Mouse (Mus musculus) hindbrain, embryonic 14.5 days (tissue): Measurements from ENCODE around the gene Mroh2a. TPM values are rescaled to one million over a fixed set of nuclear protein-coding genes. Genes with fewer than 3 reads are reported as not detected.

Experiments used
- ATAC-seq: fragments of 200-750 bp; cut with Nextera tagmentation; 2 replicates; pipeline ENCODE4 v1.8.0; 2017; ENCODE audit warnings: moderate number of reproducible peaks, mild to moderate bottlenecking, moderate TSS enrichment, moderate library complexity; ENCODE audit not compliant: low FRiP score
- DNase-seq: peaks from one replicate; pipeline ENCODE4 v3.0.0-alpha.2; 2015; ENCODE audit warnings: low spot score
- H3K27ac ChIP-seq: fragments of 300-500 bp; sonication (generic); 2 replicates; pipeline ENCODE4 v1.5.1; 2014; ENCODE audit warnings: mild to moderate bottlenecking, moderate library complexity
- H3K27me3 ChIP-seq: fragments of 300-500 bp; sonication (generic); 2 replicates; pipeline ENCODE4 v1.6.1; 2014; ENCODE audit warnings: mild to moderate bottlenecking, low read length, mixed read lengths; ENCODE audit not compliant: control insufficient read depth, insufficient read depth
- H3K36me3 ChIP-seq: fragments of 300-500 bp; sonication (generic); replicated peaks from 2 replicates; pipeline ENCODE4 v1.6.1; 2014; ENCODE audit not compliant: control insufficient read depth, insufficient read depth
- H3K4me1 ChIP-seq: fragments of 300-500 bp; sonication (generic); replicated peaks from 2 replicates; pipeline ENCODE4 v1.6.1; 2014; ENCODE audit warnings: antibody characterized with exemption, low read length, mixed read lengths; ENCODE audit not compliant: control insufficient read depth, insufficient read depth
- H3K4me2 ChIP-seq: fragments of 300-500 bp; sonication (generic); replicated peaks from 2 replicates; pipeline ENCODE4 v1.6.1; 2014; ENCODE audit warnings: mild to moderate bottlenecking, moderate library complexity
- H3K4me3 ChIP-seq: fragments of 300-500 bp; sonication (generic); replicated peaks from 2 replicates; pipeline ENCODE4 v1.5.1; 2014; ENCODE audit warnings: mild to moderate bottlenecking, low read length
- H3K9ac ChIP-seq: fragments of 300-500 bp; sonication (generic); 2 replicates; pipeline ENCODE4 v1.6.1; 2014
- H3K9me3 ChIP-seq: fragments of 300-500 bp; sonication (generic); 2 replicates; pipeline ENCODE4 v1.6.1; 2016; ENCODE audit warnings: low read length; ENCODE audit not compliant: control insufficient read depth
- WGBS: fragments of 180-500 bp; shearing (Covaris S2); extraction: QIAGEN DNeasy Blood & Tissue Kit; methylation state at CpG from one replicate; pipeline ENCODE4 v1.1.7; 2014; 5-methylcytosine and 5-hydroxymethylcytosine counted together
- polyA plus RNA-seq: library from polyadenylated mRNA; unstranded; fragments of >200 nt; fragmentation: Nextera tagmentation; extraction: Ambion mirVana; gene quantifications from 2 replicates; pipeline ENCODE4 v1.2.1, GENCODE M21; 2014

Mroh2a gene
- polyA plus RNA-seq, 1 experiment from 2014 or later = 1.1 TPM

GRCm38 (mm10) chr1:88284228-88284945 is 57.6 kb downstream of the Mroh2a start:
- H3K4me2 ChIP-seq = no peak overlapping the region
- H3K4me1 ChIP-seq = no peaks in the 10 kb centered on the region
- H3K9ac ChIP-seq = no peak overlapping the region
- H3K4me3 ChIP-seq = no peak overlapping the region
- 62% methylated on average over 10 of the region's 10 CpGs for WGBS
- DNase-seq (no peak), ATAC-seq (peak; percentile 21)
- H3K27me3 ChIP-seq = no peaks in the 10 kb centered on the region
- H3K36me3 ChIP-seq = no peaks in the 10 kb centered on the region
- H3K27ac ChIP-seq = no peak overlapping the region
- peaks cover 79% of the 10 kb centered on the region for H3K9me3 ChIP-seq

- no peaks in the 10 kb centered on the region for H3K4me1 ChIP-seq
- H3K4me3 ChIP-seq = no peak overlapping the region
- 62% methylated on average over 7 of the region's 7 CpGs for WGBS
- no peak; the same call in 1 of the 2 replicates for ATAC-seq
- no peak overlapping the region for H3K27ac ChIP-seq
- H3K36me3 ChIP-seq = no peaks in the 10 kb centered on the region
- no peak overlapping the region for H3K9ac ChIP-seq
- H3K27me3 ChIP-seq = no peaks in the 10 kb centered on the region
- peaks cover 84% of the 10 kb centered on the region for H3K9me3 ChIP-seq
- no peak for DNase-seq
- no peak overlapping the region for H3K4me2 ChIP-seq
Measured at GRCm38 (mm10) chr1:88284946-88285320, 58.1 kb downstream of the Mroh2a start.

DNA sequence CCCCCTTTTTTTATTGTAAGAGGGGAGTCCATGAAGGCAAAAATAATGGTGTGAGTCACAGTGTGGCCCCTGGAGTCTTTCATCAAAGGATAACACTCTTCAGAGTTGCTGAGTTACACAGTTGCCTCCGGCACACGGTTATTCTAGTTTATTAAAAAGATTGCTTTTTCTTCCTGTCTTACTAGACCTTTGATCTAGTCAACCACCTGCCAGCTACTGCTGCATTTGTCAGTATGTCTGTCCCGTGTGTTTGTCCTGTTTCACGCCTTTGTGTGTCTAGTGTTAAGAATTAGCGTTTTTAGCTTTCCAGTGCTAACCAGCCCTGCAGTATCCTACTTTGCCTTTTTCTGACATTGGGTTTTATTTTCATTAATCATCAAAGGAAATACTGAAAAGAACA is 58.9 kb downstream of the Mroh2a start:
- Histone ChIP-seq H3K9me3 (peaks cover 92% of the 10 kb centered on the region), H3K4me1 (no peaks in the 10 kb centered on the region), H3K9ac (no peak overlapping the region), H3K27ac (no peak overlapping the region), H3K36me3 (no peaks in the 10 kb centered on the region), H3K27me3 (no peaks in the 10 kb centered on the region), H3K4me2 (no peak overlapping the region), H3K4me3 (no peak overlapping the region)
- DNase-seq (no peak), ATAC-seq (no peak)
- WGBS = 70% methylated on average over 5 of the region's 5 CpGs

DNA sequence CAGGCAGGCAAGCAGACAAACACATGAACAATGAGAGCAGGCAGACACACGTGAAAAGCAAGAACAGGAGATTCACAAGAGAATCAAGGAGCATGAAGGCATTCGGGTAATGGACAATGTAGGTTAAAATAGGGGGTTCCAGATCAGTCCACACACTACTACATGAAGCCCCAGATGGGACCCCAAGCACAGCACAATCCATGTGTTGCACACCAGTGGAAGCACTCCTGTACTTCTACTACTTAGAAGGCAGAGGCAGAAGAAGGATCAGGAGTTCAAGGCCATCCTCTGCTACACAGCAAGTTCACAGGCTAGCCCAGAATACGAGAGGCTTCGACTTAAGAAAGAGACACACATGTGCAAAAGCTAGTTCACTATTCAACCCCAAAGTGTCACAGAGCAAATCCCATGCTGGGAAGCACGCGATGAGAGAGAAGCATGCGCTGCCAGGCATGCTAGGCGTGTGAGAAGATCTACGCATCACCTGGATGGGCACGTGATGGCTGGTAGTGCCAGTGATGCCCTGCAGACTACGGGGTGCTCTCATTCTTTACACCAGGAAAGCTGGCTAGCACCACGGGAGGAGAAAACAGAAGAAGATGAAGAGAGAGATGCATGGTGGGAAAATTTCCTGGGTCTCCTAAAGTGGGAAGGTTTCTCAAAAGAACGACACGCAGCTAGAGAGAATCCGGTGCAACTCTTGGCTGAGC is 59.5 kb downstream of the Mroh2a start:
- ATAC-seq (no peak), DNase-seq (no peak)
- Histone ChIP-seq H3K9me3 (peaks cover 96% of the 10 kb centered on the region), H3K27ac (no peak overlapping the region), H3K36me3 (no peaks in the 10 kb centered on the region), H3K9ac (no peak overlapping the region), H3K4me3 (no peak overlapping the region), H3K4me1 (no peaks in the 10 kb centered on the region), H3K27me3 (no peaks in the 10 kb centered on the region), H3K4me2 (no peak overlapping the region)
- 83% methylated on average over 15 of the region's 15 CpGs for WGBS

DNA sequence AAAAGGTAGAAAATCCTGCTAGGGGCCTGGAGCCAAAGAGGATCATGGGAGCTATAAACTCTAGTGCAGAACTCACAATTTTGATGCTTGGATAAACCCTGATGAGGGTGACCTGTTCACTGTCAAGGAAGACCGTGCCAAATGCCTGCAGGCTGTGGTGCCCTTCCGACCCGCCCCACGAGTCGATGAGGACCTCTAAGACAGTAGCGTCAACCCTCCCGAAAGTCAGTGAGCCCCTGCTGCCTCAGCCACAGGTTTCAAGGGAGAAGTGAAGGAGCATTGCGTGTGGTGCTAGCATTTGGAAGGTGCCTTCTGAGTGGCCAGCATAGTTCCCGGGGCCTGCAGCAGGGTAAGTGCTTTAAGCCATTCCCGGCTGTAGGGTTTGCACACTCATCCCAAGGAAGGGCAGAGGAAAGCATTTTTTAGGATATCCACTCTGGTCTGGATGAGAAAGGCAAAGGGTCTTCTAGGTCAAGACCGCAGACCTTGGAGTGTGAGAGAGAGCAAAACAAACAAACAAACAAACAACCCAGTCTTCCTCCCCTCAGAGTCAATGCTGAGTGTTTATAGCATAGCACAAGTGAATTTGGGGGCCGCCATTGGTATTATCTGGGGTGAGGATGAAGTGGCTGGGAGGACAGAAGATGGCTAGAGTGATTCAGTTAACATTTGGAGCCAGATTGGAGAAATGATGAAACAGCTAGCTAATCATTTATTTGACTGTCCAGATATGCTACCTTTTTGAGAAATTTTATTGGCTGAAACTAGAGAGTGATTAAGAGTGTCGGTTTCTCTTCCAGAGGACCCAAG is 60.3 kb downstream of the Mroh2a start:
- H3K36me3 ChIP-seq = no peaks in the 10 kb centered on the region

DNA sequence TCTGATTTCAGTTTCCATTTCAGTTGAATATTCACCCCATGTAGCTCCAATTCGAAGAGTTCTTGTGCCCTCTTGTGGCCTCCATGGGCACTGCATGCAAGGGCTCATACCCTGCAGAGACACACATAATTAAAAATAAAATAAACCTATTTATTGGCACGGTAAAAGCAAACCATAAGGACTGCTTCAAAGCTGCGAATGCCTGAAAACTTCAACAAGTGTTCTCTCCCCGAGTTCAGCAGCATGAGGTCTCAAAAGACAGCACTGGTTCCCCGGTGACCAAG is 60.9 kb downstream of the Mroh2a start:
- H3K27ac ChIP-seq = no peak overlapping the region
- H3K4me2 ChIP-seq = no peak overlapping the region
- H3K4me1 ChIP-seq = no peaks in the 10 kb centered on the region
- no peak overlapping the region for H3K9ac ChIP-seq
- 40% methylated on average over 5 of the region's 5 CpGs for WGBS
- ATAC-seq = no peak
- no peak overlapping the region for H3K4me3 ChIP-seq
- H3K9me3 ChIP-seq = peaks cover 95% of the 10 kb centered on the region
- peak; percentile 76 for DNase-seq
- H3K27me3 ChIP-seq = no peaks in the 10 kb centered on the region
- no peaks in the 10 kb centered on the region for H3K36me3 ChIP-seq

More for the DNA sequence above, 60.3 kb downstream of the Mroh2a start:
- ATAC-seq (no peak), DNase-seq (no peak)
- Histone ChIP-seq H3K27ac (no peak overlapping the region), H3K9ac (no peak overlapping the region), H3K4me1 (no peaks in the 10 kb centered on the region), H3K9me3 (peaks cover 98% of the 10 kb centered on the region), H3K27me3 (no peaks in the 10 kb centered on the region), H3K4me2 (no peak overlapping the region), H3K4me3 (no peak overlapping the region)
- WGBS = 75% methylated on average over 13 of the region's 13 CpGs

- H3K27me3 ChIP-seq = no peaks in the 10 kb centered on the region
Measured at GRCm38 (mm10) chr1:88288056-88288788, 61.4 kb downstream of the Mroh2a start.

DNA sequence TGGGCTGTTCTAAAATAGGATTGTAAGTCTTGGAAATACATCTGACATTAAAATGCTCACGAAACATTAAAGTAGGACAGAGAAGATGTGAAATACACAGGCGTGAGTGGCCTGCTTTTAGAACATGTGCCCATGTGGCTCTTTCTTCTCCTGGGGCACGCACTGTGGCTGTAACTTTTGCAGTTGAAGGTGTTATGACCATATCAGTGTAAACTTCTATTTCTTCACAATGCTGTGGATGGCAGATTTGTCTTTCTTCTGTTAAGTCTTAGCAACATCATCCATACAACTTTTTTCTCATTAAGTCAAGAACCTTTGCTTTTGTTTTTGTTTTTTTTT is 62.0 kb downstream of the Mroh2a start:
- Histone ChIP-seq H3K9me3 (peaks cover 84% of the 10 kb centered on the region), H3K9ac (no peak overlapping the region)
- WGBS = 77% methylated on average over 3 of the region's 3 CpGs

More at GRCm38 (mm10) chr1:88288056-88288788, 61.4 kb downstream of the Mroh2a start:
- Histone ChIP-seq H3K4me1 (no peaks in the 10 kb centered on the region), H3K36me3 (no peaks in the 10 kb centered on the region), H3K27ac (no peak overlapping the region), H3K9me3 (peaks cover 89% of the 10 kb centered on the region), H3K9ac (no peak overlapping the region), H3K4me3 (no peak overlapping the region), H3K4me2 (no peak overlapping the region)
- DNase-seq (no peak), ATAC-seq (no peak)
- WGBS = 47% methylated on average over 3 of the region's 3 CpGs

GRCm38 (mm10) chr1:88289152-88289551 is 62.4 kb downstream of the Mroh2a start:
- Histone ChIP-seq H3K27me3 (no peaks in the 10 kb centered on the region), H3K9me3 (peaks cover 81% of the 10 kb centered on the region), H3K4me2 (no peak overlapping the region), H3K4me1 (no peaks in the 10 kb centered on the region), H3K4me3 (no peak overlapping the region), H3K36me3 (no peaks in the 10 kb centered on the region), H3K27ac (no peak overlapping the region), H3K9ac (no peak overlapping the region)
- 52% methylated on average over 2 of the region's 2 CpGs for WGBS
- DNase-seq = no peak
- ATAC-seq = no peak

More for the DNA sequence above, 62.0 kb downstream of the Mroh2a start:
- H3K27me3 ChIP-seq = no peaks in the 10 kb centered on the region
- ATAC-seq (no peak), DNase-seq (no peak)
- H3K36me3 ChIP-seq = no peaks in the 10 kb centered on the region
- H3K4me3 ChIP-seq = no peak overlapping the region
- H3K4me2 ChIP-seq = no peak overlapping the region
- H3K27ac ChIP-seq = no peak overlapping the region
- H3K4me1 ChIP-seq = no peaks in the 10 kb centered on the region
